Mouse (Mus musculus) hindbrain, embryonic 16.5 days (tissue): ENCODE data around the gene Fcho2. TPM values are rescaled to one million over a fixed set of nuclear protein-coding genes. Genes with fewer than 3 reads are reported as not detected.

Experiments
- ATAC-seq: fragments of 200-750 bp; cut with Nextera tagmentation; 2 replicates; pipeline ENCODE4 v1.8.0; 2017; ENCODE audit warnings: moderate TSS enrichment, moderate library complexity
- H3K27ac ChIP-seq: fragments of 300-500 bp; sonication (generic); 2 replicates; pipeline ENCODE4 v1.5.1; 2014; ENCODE audit warnings: low read depth, mild to moderate bottlenecking, control low read depth, low read length, moderate library complexity
- H3K27me3 ChIP-seq: fragments of 300-500 bp; sonication (generic); replicated peaks from 2 replicates; pipeline ENCODE4 v1.6.1; 2014; ENCODE audit warnings: low read length; ENCODE audit not compliant: control insufficient read depth, insufficient read depth
- H3K36me3 ChIP-seq: fragments of 300-500 bp; sonication (generic); 2 replicates; pipeline ENCODE4 v1.6.1; 2014; ENCODE audit warnings: mild to moderate bottlenecking, low read length, moderate library complexity, mixed read lengths; ENCODE audit not compliant: control insufficient read depth, insufficient read depth
- H3K4me1 ChIP-seq: fragments of 300-500 bp; sonication (generic); 2 replicates; pipeline ENCODE4 v1.6.1; 2014; ENCODE audit warnings: low read depth, low read length; ENCODE audit not compliant: control insufficient read depth, insufficient read depth
- H3K4me2 ChIP-seq: fragments of 300-500 bp; sonication (generic); 2 replicates; pipeline ENCODE4 v1.6.1; 2014; ENCODE audit warnings: mild to moderate bottlenecking, low read length, control low read depth, moderate library complexity
- H3K4me3 ChIP-seq: fragments of 300-500 bp; sonication (generic); 2 replicates; pipeline ENCODE4 v1.5.1; 2014; ENCODE audit warnings: mild to moderate bottlenecking, low read length, control low read depth, moderate library complexity
- H3K9ac ChIP-seq: fragments of 300-500 bp; sonication (generic); 2 replicates; pipeline ENCODE4 v1.6.1; 2014; ENCODE audit warnings: low read depth, mild to moderate bottlenecking, control low read depth, low read length, moderate library complexity
- H3K9me3 ChIP-seq: fragments of 300-500 bp; sonication (generic); 2 replicates; pipeline ENCODE4 v1.6.1; 2014; ENCODE audit warnings: mild to moderate bottlenecking, low read length, moderate library complexity; ENCODE audit not compliant: control insufficient read depth
- WGBS: fragments of 180-500 bp; shearing (Covaris S2); extraction: QIAGEN DNeasy Blood & Tissue Kit; methylation state at CpG from one replicate; pipeline ENCODE4 v1.1.7; 2014; 5-methylcytosine and 5-hydroxymethylcytosine counted together
- polyA plus RNA-seq: library from polyadenylated mRNA; unstranded; fragments of >200 nt; fragmentation: Nextera tagmentation; extraction: Ambion mirVana; gene quantifications from 2 replicates; pipeline ENCODE4 v1.2.1, GENCODE M21; 2015

The Fcho2 gene
- polyA plus RNA-seq, 1 experiment from 2014 or later = 21.2 TPM

GRCm38 (mm10) chr13:98813167-98813566 is 2.1 kb downstream of the Fcho2 start:
- peaks cover 7% of the 10 kb centered on the region for H3K4me1 ChIP-seq
- WGBS = 73% methylated on average over 2 of the region's 2 CpGs
- H3K27ac ChIP-seq = no peak overlapping the region
- H3K9me3 ChIP-seq = no peaks in the 10 kb centered on the region
- H3K27me3 ChIP-seq = no peaks in the 10 kb centered on the region
- ATAC-seq = no peak
- H3K36me3 ChIP-seq = no peaks in the 10 kb centered on the region
- no peak overlapping the region for H3K9ac ChIP-seq
- H3K4me2 ChIP-seq = peak overlapping the region; percentile 59
- H3K4me3 ChIP-seq = no peak overlapping the region

DNA sequence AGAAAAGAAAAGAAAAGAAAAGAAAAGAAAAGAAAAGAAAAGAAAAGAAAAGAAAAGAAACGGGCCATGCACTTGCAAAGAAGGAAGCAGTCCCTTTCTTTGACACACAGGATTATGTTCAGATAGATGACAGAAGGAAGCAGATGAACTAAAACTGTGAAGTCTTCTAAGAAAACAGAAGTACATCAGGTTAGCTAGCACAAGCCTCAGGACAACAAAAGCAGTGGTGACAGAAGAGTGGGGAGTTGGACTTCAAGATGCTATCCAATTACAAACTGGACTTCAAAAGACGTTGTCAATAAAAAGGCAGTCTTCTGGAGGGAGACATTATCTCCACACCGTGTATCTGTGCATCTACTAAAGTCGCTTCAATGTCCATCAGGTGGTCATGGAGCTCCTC is 3.0 kb downstream of the Fcho2 start:
- H3K9me3 ChIP-seq = no peaks in the 10 kb centered on the region
- H3K4me1 ChIP-seq = peaks cover 7% of the 10 kb centered on the region
- no peak overlapping the region for H3K27ac ChIP-seq
- H3K9ac ChIP-seq = no peak overlapping the region
- WGBS = 81% methylated on average over 4 of the region's 4 CpGs
- H3K36me3 ChIP-seq = no peaks in the 10 kb centered on the region
- H3K4me2 ChIP-seq = no peak overlapping the region
- ATAC-seq = no peak
- no peak overlapping the region for H3K4me3 ChIP-seq
- no peaks in the 10 kb centered on the region for H3K27me3 ChIP-seq

DNA sequence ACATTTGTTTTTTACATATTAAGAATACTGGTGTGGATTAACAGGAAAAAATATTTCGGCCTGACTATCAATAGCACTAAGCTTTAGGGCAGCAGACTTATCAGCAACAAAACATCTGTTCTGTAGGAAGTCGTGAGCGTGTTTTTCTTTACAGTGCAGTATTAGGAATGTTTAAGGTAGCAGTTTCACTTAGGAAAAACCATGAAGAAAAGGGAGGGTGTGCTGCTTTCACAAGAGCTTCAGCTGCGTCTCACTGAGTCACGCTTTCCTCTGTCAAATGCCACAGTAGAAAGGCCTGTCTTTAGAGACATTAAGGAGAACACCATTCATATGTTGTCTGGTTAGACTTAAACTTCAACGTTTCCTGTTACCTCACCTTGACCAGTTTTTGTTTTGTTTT is 5.1 kb downstream of the Fcho2 start:
- no peak overlapping the region for H3K4me2 ChIP-seq
- no peak overlapping the region for H3K4me3 ChIP-seq
- no peak overlapping the region for H3K27ac ChIP-seq
- H3K4me1 ChIP-seq = peaks cover 7% of the 10 kb centered on the region
- H3K36me3 ChIP-seq = peaks cover under 1% of the 10 kb centered on the region; the same call in 1 of the 2 replicates
- no peaks in the 10 kb centered on the region for H3K9me3 ChIP-seq
- ATAC-seq = no peak
- 78% methylated on average over 6 of the region's 6 CpGs for WGBS
- H3K9ac ChIP-seq = no peak overlapping the region
- no peaks in the 10 kb centered on the region for H3K27me3 ChIP-seq

DNA sequence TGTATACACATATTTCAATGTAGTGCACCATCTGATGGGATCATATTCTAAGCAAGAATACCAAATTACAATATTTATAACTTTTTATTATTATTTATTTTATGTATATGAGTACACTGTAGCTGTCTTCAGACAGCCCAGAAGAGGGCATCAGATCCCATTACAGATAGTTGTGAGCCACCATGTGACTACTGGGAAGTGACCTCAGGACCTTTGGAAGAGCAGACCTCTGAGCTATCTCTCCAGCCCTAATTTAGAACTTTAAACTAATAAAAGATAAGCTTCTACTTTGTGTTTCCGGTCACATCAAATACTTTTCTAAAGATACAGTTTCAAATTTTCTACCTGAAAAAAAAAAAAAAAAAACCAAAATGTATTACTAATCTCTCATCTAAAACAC is 6.2 kb downstream of the Fcho2 start:
- Histone ChIP-seq H3K4me2 (no peak overlapping the region), H3K27me3 (no peaks in the 10 kb centered on the region), H3K9me3 (no peaks in the 10 kb centered on the region), H3K4me3 (no peak overlapping the region), H3K4me1 (peaks cover 7% of the 10 kb centered on the region), H3K9ac (no peak overlapping the region), H3K27ac (no peak overlapping the region), H3K36me3 (peaks cover 5% of the 10 kb centered on the region)
- ATAC-seq = no peak
- 97% methylated on average over 1 of the region's 1 CpGs for whole genome bisulfite sequencing

DNA sequence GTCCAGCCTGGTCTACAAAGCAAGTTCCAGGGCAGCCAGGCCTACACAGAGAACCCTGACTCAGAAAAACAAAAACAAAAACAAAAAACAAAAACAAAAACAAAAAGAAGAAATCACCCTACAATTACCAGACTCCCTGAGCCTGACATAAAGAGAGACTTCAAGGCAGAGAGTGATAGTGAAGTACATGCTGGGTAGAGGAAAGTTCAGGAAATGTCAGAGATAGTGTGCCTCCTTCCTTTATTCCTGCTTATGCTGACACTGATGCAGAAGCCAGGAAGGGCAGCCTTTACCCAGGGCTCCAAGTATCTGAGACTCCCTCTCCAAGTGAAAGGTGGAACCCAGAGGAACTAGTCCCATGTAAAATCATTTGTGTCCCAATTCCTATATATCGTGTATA is 10.8 kb downstream of the Fcho2 start:
- ATAC-seq = no peak
- H3K27ac ChIP-seq = no peak overlapping the region
- H3K36me3 ChIP-seq = peaks cover 11% of the 10 kb centered on the region

DNA sequence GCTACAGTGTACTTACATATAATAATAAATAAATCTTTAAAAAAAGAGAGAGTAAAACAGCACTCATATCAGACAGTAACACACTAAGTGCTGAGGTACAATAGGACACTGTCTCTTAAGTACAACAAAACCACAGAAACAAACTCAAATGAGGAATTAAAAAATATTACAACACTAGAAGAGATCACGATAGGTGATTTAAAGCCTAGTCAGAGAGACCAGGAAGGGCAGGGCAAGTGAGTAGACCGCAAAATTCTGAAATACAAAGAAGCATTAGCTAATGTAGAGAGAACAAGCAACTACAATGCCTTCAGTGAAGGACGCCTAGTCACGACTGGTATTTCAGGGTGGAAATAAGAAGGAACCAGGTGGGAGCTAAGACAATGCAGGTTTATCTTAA is 11.6 kb downstream of the Fcho2 start:
- H3K9ac ChIP-seq = no peak overlapping the region
- H3K4me3 ChIP-seq = no peak overlapping the region
- H3K27me3 ChIP-seq = no peaks in the 10 kb centered on the region
- H3K36me3 ChIP-seq = peaks cover 11% of the 10 kb centered on the region
- no peak overlapping the region for H3K27ac ChIP-seq
- H3K4me2 ChIP-seq = no peak overlapping the region
- 93% methylated on average over 4 of the region's 4 CpGs for WGBS
- no peaks in the 10 kb centered on the region for H3K4me1 ChIP-seq
- H3K9me3 ChIP-seq = peaks cover 4% of the 10 kb centered on the region; the same call in 1 of the 2 replicates
- no peak for ATAC-seq

More for the DNA sequence above, 10.8 kb downstream of the Fcho2 start:
- no peak overlapping the region for H3K9ac ChIP-seq
- no peaks in the 10 kb centered on the region for H3K27me3 ChIP-seq
- WGBS = 91% methylated on average over 1 of the region's 1 CpGs
- H3K4me3 ChIP-seq = no peak overlapping the region
- no peak overlapping the region for H3K4me2 ChIP-seq
- no peaks in the 10 kb centered on the region for H3K4me1 ChIP-seq
- peaks cover 4% of the 10 kb centered on the region; the same call in 1 of the 2 replicates for H3K9me3 ChIP-seq

DNA sequence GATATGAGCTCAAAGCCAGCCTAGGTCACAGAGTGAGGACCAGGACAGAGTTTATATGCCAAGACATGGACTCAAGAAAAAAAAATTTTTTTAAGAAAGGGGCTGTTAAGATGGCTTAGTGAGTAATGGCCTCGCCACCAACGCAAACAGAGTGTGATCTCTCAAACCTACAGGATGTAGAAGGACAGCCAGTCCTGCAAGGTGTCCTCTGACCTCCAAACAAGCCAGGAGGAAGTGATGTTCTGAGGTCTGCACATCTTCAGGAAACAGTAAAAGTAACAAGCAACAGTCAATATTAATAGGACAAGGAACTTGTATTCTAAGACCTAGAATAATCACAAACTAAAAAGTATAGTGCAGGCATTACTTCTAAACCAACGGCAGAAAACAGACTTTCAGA is 12.3 kb downstream of the Fcho2 start:
- H3K4me2 ChIP-seq = no peak overlapping the region
- H3K4me3 ChIP-seq = no peak overlapping the region
- no peaks in the 10 kb centered on the region for H3K27me3 ChIP-seq
- H3K4me1 ChIP-seq = no peaks in the 10 kb centered on the region
- peaks cover 4% of the 10 kb centered on the region; the same call in 1 of the 2 replicates for H3K9me3 ChIP-seq
- no peak for ATAC-seq
- 97% methylated on average over 3 of the region's 3 CpGs for WGBS
- no peak overlapping the region for H3K27ac ChIP-seq
- no peak overlapping the region for H3K9ac ChIP-seq
- peaks cover 11% of the 10 kb centered on the region for H3K36me3 ChIP-seq

DNA sequence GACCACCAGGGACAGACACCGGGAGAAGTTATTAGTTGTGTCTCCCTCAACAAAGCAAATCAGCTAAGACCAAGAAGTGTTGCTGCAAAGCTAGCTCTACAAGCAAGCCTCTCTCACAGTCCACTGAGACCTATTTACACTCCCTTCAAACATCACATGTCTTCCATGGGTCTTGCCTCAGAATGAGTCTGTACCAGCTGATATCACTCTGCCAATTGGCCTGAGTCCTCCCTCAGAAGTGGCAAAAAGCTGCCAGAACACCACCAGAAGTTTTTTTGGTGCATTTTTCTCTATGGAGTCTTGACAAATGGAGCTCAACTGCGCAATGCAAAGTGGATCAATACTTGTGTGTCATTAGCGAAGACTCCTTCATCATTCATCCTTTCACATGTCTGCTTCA is 19.7 kb downstream of the Fcho2 start:
- no peak overlapping the region for H3K4me3 ChIP-seq
- H3K9ac ChIP-seq = no peak overlapping the region
- ATAC-seq = no peak
- H3K9me3 ChIP-seq = peaks cover 1% of the 10 kb centered on the region; the same call in 1 of the 2 replicates
- H3K36me3 ChIP-seq = peaks cover 11% of the 10 kb centered on the region
- no peak overlapping the region for H3K27ac ChIP-seq
- no peaks in the 10 kb centered on the region for H3K27me3 ChIP-seq
- 89% methylated on average over 3 of the region's 3 CpGs for WGBS
- H3K4me1 ChIP-seq = no peaks in the 10 kb centered on the region
- H3K4me2 ChIP-seq = no peak overlapping the region

- WGBS = 100% methylated on average over 1 of the region's 1 CpGs
- no peaks in the 10 kb centered on the region for H3K9me3 ChIP-seq
- no peak for ATAC-seq
- no peak overlapping the region for H3K27ac ChIP-seq
- H3K9ac ChIP-seq = no peak overlapping the region
- no peak overlapping the region for H3K4me3 ChIP-seq
- no peaks in the 10 kb centered on the region for H3K27me3 ChIP-seq
- no peak overlapping the region for H3K4me2 ChIP-seq
- peaks cover 5% of the 10 kb centered on the region for H3K36me3 ChIP-seq
- no peaks in the 10 kb centered on the region for H3K4me1 ChIP-seq
Measured at GRCm38 (mm10) chr13:98792864-98793263, 22.4 kb downstream of the Fcho2 start.

DNA sequence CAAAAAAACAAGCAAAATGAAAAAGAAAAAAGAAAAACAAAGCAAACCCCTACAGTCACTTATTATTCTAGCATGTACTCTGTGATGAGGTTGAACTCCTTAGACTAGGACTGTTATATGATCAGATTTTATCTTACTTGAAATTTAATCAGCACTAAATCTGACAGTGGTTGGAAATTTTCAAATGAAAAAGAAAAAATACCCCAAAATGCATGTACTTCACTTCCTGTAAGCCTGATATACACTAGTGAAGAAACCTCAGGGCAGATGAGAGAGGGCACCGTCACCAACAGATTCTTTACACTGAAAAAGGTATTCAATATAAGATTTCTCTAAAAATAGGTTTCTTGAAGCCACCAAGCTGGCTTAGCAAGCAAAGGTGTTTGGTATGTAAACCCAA is 23.6 kb downstream of the Fcho2 start:
- no peak overlapping the region for H3K27ac ChIP-seq
- no peaks in the 10 kb centered on the region for H3K9me3 ChIP-seq
- H3K4me3 ChIP-seq = no peak overlapping the region
- 0 out of 2 replicates have a peak, but pooled peaks cover 2% of the 10 kb centered on the region for H3K36me3 ChIP-seq
- no peak overlapping the region for H3K9ac ChIP-seq
- no peak for ATAC-seq
- no peak overlapping the region for H3K4me2 ChIP-seq
- H3K27me3 ChIP-seq = no peaks in the 10 kb centered on the region
- no peaks in the 10 kb centered on the region for H3K4me1 ChIP-seq
- WGBS = 100% methylated on average over 1 of the region's 1 CpGs
